Mouse (Mus musculus) bone marrow, adult 2 months (tissue): ENCODE results near the gene Klhl20.

Source experiments
- CTCF ChIP-seq: fragments of 200-500 bp; IDR thresholded peaks from 2 replicates; pipeline ENCODE4 v1.5.1; 2011; ENCODE audit warnings: low read length, control low read depth; ENCODE audit not compliant: control insufficient read depth, insufficient read depth
- POLR2A ChIP-seq: fragments of 200-500 bp; IDR thresholded peaks from 2 replicates; pipeline ENCODE4 v1.6.1; 2011; ENCODE audit warnings: low read depth, mild to moderate bottlenecking, control low read depth, low read length, borderline replicate concordance; ENCODE audit not compliant: control insufficient read depth

GRCm38 (mm10) chr1:161046972-161047371, 84.3 kb downstream of the Klhl20 start:
- TF ChIP-seq CTCF (no peak), POLR2A (no peak)
